Mouse (Mus musculus) activated CD4-positive, CD25-positive, alpha-beta regulatory T cell, adult 4 months (primary cell): ENCODE data around the gene Naa15. TPM values are rescaled to one million over a fixed set of nuclear protein-coding genes. Genes with fewer than 3 reads are reported as not detected.
"Not testable (repeated sequence)": the region's sequence is repeated elsewhere in the genome, so short reads cannot be mapped to it uniquely, and the experiment has no call there.

Experiments used
- ATAC-seq: one replicate; pipeline ENCODE4 v1.8.0; 2017
- polyA plus RNA-seq, 2 experiments: library from polyadenylated mRNA; unstranded; fragments of 100-300 nt; shearing (Covaris generic); gene quantifications; one replicate each; pipeline ENCODE4 v1.2.1; 2017

Gene Naa15
- polyA plus RNA-seq, 2 experiments from 2014 or later, result 19.8 to 36.4 TPM

DNA sequence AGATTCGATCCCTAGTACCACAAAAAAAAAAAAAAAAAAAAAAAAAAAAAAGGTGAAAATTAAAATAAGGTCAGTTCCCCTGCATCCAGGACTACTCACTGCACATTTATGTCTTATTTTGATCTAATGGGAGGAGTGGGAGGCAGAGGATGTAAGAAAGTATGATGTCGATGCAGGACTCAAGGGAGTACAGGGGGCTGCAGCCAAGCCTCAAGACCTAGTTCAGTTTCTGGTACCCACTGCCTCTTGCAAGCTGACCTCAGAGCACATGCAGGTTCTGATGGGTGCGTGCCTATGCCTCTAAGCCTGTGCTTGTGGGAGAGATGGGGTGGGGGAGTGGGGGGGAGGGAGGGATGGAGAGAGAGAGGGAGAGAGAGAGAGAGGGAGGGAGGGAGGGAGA, 20.1 kb upstream of the Naa15 start:
- no peak for ATAC-seq

DNA sequence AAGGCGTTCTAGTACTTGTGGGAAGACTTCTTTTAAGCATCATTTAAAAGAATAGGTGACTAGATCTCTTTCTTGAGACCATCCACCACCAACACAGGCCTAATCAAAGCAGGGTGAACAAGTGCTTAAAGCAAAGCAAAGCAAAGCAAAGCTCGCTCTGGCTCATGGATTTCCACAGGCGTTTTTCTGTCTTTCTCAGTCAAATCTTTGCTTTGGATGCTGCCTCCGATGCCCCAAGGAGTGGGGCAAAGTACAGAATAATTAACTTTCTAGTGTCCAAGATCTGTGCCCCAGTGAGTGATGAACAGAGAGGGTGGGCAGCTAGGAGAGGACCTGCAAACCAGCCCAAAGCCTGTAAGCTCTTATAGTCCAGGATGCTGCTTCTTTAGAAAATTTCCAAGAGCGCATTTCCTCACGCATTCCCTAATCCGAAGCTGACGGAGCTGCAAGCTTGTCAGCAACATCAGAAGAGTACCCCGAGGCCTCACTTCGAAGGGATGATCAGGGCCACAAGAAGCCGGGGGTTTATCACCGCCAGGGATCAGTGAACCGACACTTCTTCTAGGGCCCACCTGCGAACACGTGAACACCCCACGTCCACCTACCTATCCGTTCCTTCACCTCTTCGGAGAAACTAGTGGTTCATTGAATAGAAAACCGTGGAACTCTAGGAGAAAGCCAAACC, 19.3 kb upstream of the Naa15 start:
- no peak for ATAC-seq

DNA sequence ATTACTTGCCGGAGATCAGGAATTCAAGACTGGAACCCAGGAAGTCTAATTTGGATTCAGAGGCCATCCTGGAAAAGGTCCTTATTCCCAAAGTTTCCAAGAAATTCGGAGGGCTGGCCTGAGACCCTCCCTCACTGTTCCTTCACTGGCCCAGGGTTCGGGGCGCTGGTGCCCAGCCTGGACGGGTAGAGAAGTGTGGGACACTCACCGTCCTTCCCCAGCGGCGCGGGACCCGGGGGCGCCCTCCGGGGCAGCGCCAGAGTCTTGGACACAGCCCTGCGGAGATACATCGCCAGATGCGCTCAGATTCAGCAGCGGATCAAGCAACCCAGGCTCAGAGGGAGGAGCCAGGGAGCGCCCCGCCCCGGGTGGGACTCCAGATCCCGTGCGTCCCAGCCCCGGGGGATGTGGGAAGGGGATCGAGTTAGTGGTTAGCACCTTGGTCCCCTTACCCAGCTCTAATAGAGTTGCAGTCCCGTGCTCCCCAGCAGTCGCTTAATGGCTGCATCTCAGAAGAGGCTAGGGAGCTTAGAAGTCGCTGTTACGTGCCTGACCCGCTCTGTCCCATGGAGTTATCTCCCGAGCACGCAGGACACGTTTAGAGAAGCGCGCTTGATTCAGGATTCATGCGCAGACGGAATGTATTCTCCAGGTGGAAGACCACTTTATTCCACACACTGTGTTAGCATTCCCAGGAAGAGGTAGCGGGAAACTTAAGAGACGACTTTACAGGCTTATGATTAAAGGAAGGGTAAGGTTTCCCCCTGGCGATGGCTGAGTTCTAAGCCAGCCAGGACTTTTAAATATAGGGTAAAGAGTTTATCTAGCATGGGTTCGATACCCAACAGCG, 18.5 kb upstream of the Naa15 start, which contains the start of gene Mgarp:
TSS of gene Mgarp (minus strand) at position 520 of the 850 bp plus-strand sequence.
- peak; percentile 77 for ATAC-seq

DNA sequence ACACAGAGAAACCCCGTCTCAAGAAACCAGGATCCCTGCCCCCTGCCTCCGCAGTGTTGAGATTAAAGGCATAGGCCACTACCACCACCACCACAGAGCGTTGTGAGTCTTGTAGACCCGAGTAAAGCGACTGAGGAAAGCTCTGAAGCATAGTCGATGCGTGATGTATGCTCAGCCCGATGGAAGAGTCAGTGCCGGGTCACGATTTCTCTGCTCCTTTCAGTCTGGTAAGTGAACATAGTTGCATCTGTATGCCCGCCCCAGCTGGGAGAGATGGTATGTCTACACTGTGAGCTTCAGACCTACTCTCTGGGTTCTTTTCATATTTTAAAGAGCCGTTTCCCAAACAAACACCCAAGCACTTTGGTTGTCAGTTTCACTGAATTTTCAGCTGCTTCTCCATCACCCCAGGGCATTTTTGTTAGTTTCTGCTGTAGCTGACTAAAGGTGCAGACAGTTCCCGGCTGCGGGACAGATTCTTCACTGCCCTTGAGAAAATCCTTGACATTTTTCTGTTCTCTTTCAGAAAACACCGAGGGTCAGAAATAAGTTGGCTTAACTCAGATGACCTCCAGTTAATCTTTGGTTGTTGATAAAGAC, 17.1 kb upstream of the Naa15 start:
- no peak for ATAC-seq

DNA sequence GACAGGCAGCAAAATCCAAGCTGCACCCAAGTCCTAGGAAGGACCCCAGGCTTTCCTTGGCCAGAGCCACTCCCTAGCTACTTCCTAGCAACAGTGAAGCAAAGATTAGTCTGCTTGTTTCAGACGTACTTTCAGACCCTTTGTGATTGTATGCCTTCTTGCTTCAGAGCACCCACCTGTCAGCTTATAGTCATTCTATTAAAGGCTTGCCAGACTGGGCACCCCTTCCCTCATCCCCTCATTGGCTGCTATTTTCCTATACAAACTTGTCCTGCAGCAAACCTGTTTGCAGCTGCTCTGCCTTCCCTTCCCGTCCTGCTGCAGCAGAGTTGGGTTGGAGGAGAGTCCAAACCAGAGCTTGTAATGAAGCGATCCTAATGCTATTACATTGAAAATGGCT, 16.3 kb upstream of the Naa15 start:
- ATAC-seq, result no peak

DNA sequence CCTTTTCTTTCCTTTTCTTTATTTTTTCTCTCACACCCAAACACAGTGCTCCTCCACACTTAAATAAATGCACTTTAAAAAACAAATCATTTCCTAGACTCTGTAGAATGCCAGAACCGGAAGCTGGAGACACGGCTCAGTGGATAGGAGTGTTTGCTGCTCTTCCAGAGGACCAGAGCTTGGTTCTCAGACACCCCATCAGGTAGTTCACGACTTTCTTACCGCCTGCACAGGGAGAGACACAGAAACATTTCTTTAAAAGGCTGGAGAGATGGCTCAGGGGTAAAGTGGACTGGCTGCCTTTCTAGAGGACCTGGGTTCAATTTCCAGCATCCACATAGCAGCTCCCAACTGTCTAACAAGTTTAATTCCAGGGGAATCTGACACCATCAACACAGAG, 15.4 kb upstream of the Naa15 start:
- no peak for ATAC-seq

DNA sequence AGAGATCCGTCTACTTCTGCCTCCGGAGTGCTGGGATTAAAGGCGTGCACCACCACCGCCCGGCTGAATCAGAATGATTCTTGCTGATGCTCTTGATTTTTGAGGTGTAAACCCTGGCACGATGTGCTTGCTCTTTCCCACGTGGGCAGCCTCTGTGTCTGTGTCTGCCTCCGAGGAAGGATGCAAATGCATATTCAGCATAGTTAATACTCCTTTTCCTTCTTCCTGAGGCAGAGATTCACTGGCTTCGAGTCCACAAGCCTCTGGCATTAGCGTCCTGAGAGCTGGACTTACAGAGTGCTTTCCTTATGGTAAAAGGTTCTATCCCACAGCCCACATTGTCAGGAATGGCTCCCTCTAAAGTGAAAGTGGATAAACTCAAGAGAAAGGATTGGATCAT, 14.3 kb upstream of the Naa15 start:
- no peak for ATAC-seq

DNA sequence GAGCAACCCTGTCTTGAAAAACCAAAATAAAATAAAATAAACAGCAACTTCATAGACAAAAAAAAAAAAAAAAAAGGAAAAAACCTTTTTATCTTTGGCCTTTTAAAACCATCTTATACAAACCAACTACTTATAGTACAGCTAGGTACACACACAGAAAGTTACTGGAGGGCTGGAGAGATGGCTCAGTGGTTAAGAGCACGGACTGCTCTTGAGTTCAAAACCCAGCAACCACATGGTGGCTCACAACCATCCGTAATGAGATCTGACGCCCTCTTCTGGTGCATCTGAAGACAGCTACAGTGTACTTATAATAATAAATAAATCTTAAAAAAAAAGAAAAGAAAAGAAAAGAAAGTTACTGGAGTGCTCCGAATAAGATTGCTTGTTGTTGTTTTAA, 12.9 kb upstream of the Naa15 start:
- ATAC-seq, result not testable (repeated sequence)

DNA sequence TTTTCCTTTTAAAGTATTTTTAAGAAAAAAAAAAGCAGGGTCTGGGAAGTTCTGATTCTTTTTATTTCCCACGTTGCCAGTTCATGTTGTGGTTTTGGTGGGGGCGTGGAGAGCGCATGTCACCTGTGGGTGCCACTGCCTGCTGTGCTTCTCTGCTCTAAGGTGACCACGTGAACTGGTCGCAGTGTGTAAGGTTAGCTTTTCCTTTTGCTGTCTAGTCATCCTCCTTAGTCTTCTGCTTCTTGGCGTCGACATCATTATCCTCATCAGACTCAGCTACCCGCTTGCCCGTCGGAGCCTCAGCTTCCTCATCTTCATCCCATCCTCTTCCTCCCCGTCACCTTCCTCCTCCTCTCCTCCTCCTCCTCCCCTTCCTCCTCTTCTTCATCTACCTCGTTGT, 12.3 kb upstream of the Naa15 start:
- no peak for ATAC-seq

DNA sequence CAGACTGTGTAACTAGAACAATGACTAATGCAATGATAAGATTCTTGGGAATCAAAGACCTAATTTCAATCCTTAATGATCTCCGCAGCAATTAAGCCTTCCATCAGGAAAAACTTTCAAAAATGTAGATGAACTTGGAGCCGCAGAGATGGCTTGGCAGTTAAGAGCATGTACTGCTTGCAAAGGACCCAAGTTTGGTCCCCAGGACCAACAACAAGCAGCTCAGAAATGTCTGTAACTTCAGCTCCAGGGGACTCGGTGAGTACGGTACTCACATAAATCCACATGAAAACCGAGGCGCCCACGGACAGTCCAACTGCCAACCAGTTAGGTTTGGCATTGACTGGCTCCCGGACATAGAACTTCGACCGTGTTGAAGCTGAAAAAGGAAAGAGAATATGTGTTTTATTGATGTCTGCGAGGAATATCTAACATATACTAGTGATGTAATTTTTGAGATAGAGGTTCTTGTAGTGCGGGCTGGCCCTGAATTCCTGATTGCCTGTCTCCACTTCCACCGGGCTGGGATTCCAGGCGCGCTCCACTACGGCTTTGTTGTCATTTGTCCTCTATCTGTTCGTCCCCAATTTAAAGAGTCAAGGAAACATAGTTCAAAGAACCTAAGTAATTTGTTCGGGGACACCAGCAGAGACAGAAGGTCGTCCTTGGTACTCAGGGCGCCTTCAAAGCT, 6.9 kb upstream of the Naa15 start:
- ATAC-seq, result no peak

DNA sequence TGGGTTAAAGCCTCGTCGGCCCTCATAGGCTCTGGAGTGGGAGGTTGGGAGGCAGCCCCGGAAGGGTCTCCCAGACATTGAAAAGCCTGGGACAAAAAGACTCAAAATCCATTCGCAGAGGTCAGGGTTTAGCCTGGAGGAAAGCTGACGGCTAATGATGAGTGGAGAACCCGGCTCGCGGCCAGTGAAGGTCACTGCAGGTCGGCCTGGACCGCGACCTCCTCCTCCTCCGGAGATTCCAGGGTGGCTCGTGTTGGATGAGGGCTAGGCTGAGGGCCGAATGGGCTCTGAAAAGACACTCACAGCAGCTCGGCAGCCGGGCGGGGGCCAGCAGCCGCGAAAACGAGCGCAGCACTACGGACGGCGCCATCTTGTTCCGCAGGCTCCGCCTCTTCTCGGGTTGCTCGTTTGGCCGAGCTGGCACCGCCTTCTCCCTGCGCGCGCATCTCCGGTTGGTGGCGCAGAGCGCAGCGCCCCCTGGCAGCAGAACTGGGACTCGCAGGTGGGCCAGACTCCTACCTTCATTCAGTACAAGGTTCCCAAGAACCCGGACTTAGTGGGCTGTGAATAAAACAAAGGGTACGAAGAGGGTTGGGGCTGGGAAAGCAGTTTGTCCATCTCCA, 6.3 kb upstream of the Naa15 start, which contains the start of gene Ndufc1:
TSS of gene Ndufc1 (minus strand) at position 428 of the 623 bp plus-strand sequence.
- ATAC-seq, result peak; percentile 94

DNA sequence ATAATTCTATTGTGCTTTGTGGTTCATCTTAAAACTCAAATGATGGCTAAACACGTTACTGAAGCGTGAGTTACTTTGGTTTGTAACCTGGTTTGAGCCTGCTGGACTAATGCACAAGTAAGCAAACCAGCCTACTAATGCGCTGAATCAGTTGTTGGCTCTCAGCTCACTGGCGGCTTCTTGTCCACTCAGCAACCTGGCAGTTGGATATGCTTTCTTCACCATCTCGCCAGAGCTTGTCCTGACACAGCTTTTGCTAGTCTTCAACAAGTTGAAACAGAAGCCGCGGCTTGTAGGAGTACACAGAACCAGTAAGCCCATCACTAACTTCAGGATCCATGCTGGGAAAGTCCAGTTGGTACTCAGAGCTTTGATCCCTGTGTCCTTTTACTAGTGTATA, 2.5 kb upstream of the Naa15 start:
- ATAC-seq, result no peak

DNA sequence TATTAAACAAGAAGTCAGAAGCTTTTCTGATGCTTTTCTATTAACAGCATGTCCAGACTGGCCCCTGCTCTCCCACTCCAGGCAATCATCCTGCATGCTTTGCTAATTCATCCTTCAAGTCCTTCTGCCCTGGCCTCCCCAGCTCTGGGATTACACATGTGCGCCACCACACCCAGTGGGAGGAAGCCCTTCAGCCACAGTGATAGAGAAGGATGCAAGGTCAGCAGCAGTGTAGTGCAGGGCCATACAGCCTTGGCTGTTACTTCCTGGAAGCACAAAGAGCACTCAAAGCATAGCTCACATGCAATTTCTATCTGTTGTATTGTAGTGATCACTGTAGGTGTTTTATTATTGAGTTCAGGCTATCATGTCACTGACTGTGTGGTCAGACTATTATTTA, 1.7 kb upstream of the Naa15 start:
- no peak for ATAC-seq

DNA sequence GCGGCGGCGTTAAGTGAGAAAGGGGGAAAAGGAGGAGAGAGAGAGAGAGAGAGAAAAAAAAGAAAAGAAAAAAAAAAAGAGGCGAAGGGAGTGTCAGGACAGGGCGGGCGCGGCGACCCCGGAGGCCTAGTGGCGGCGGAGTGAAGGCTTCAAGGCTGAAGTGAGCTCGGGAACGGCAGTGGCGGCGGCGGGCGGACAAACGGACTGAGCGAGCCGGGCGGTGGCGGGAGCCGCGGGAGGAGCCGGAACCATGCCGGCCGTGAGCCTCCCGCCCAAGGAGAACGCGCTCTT, 1.1 kb downstream of the Naa15 start:
- peak; percentile 28 for ATAC-seq

DNA sequence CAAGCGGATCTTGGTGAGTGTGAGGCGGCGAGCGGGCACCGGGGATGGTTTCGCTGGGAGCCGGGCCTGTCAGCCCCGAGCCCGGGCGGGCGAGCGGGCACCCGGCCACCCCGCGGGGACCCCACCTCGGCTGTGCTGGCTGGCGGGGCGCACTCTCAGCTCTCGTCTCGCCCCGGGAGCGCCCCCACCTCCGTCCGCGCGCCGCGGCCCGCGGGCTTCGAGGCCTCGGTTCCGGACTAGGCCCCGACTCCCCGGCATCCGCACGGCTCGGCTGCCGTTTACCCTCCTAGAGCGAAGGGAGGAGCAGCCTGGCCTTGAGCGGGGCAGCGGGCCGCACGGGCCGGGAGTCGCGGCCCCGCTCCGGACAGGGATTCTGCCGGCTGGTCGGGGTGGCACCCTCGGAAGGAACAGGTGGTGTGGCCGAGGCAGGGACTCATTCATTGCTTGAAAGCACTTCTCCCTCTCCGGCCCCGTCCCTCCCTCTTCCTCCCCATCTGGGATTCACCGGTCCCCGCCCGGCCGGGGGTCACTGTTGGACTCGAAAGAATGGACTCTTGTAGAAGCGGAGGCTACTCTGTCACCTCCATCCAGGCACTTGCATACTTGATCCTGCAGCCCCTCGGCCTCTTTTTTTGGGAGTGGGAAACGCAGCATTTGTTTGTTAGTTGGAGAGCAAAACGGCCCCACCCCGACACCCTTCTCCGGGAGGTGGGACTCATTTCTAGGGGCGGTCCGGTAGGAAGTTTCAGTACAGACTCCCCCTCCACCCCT, 1.6 kb downstream of the Naa15 start:
- ATAC-seq, result peak; percentile 51

DNA sequence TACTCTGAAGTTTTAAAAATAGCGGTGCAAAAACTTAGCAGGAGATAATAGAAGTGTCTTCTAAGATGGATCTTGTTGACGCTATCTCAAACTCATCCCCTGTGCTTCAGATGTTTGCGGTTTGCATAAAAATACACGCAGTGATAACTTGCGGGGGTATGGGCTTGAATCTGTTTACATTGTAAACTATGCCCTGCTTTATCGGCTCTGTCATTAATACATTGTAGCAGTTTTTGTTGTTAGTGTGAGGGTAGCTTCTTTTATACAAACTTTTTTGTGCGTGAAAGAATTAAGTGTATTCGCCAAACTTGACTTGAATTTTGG, 2.1 kb downstream of the Naa15 start:
- no peak for ATAC-seq

DNA sequence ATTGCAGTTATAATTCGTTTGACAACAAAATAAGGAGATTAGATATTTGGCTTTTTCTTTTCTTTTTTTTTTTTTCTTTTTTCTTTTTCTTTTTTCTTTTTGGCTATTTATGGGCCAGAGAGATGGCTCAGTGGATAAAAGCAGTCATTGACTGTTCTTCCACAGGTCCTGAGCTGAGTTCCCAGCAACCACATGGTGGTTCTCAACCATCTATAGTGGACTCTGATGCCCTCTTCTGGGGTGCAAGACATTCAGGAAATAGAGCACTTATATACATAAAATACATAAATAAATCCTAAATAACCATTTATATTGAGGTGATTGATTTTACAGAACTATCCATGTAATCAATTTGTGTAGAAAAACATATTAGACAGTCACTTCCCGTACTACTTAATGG, 2.5 kb downstream of the Naa15 start:
- no peak for ATAC-seq

DNA sequence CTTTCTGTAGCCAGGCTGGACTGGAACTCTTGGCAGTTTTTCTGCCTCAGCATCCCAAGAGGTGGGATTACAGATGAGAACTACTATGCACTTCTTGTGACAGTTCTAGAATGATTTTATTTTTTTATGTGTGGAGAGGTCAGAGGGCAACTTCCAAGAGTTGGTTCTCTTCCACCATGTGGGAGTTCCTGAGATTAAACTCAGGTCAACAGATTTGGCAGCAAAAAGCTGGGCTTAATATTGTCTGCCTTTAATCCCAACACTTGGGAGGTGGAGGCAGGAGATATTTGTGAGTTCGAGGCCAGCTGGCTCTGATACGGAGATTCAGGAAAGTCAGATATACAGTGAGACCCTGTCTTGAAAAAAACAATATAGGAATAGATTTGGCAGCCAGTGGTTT, 3.0 kb downstream of the Naa15 start:
- ATAC-seq, result no peak

DNA sequence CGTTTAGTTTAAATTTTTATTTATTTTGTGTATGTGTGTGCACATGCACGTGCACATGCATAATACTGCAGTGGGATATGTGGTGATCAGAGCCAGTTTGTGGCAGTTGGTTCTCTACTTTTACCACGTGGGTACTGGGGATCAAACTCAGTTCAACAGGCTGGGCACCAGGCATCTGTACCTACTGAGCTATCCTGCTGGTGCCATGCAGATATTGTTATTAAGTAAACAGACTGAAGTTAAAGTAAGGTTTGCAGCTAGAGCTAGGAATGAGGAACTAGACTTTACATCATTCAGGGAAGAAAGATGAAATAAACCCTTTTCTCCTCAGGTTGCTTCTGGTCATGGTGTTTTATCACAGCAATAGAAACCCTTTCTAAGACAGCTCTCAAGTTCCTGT, 7.0 kb downstream of the Naa15 start:
- no peak for ATAC-seq

DNA sequence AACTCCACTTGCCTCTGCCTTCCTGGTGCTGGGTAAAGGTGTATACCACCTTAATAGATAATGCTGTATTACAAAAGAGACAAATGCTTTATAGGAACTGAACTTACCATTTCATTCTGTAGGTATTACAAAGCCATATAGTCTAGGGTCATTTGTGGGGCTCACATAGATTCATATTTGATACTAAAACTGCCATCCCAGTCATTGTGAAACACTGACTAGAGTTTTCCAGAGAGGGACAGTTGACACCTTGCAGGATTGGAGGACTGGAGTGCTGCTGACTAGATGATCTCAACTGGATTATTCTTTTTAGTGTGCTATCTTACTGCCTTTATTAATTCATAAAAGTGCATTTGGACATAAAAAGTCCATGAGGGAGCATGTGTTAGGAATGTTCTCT, 10.4 kb downstream of the Naa15 start:
- no peak for ATAC-seq

DNA sequence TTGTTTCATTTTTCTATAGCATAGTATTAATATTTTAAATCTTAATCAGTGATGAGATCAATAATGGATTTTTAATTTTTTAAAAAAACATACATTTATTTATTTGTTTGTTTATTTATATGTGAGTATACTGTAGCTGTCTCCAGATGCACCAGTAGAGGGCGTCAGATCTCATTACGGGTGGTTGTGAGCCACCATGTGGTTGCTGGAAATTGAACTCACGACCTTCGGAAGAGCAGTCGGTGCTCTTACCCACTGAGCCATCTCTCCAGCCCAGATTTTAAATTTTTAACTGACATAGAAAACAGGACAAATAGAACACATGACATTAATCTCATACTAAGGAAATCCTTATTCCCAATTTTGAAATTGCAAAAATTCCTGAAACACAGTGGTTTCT, 19.4 kb downstream of the Naa15 start:
- not testable (repeated sequence) for ATAC-seq
